Mouse (Mus musculus) bone marrow macrophage, adult 2 months (primary cell): ENCODE data around the gene Rsg1. TPM values are rescaled to one million over a fixed set of nuclear protein-coding genes. Genes with fewer than 3 reads are reported as not detected.

ENCODE experiments used
- H3K27ac ChIP-seq: 2 replicates; pipeline ENCODE4 v1.5.1; 2012; ENCODE audit warnings: low read depth, low read length; ENCODE audit not compliant: insufficient read depth
- H3K4me1 ChIP-seq: 2 replicates; pipeline ENCODE4 v1.6.1; 2012; ENCODE audit warnings: low read length; ENCODE audit not compliant: control insufficient read depth, insufficient read depth
- H3K4me3 ChIP-seq: 2 replicates; pipeline ENCODE4 v1.5.1; 2012; ENCODE audit warnings: mild to moderate bottlenecking, low read length, moderate library complexity; ENCODE audit not compliant: insufficient read depth
- CTCF ChIP-seq: IDR thresholded peaks from 2 replicates; pipeline ENCODE4 v1.5.1; 2012; ENCODE audit warnings: low read depth, mild to moderate bottlenecking, low read length, moderate library complexity
- POLR2A ChIP-seq: IDR thresholded peaks from 2 replicates; pipeline ENCODE4 v1.6.1; 2012; ENCODE audit warnings: mild to moderate bottlenecking, low read depth, low read length, borderline replicate concordance
- polyA plus RNA-seq: library from polyadenylated mRNA; stranded (reverse); fragments of >200 nt; gene quantifications from 2 replicates; pipeline ENCODE4 v1.2.4, GENCODE M21; 2012; ENCODE audit not compliant: missing spikeins, insufficient read depth, insufficient read length

Gene Rsg1
- polyA plus RNA-seq, 1 experiment, result 0.92 TPM

GRCm38 (mm10) chr4:141184426-141184825 is 29.3 kb upstream of the Rsg1 start:
- Histone ChIP-seq H3K4me1 (peaks cover 47% of the 10 kb centered on the region), H3K4me3 (no peak overlapping the region), H3K27ac (no peak overlapping the region)
- TF ChIP-seq POLR2A, result no peak

DNA sequence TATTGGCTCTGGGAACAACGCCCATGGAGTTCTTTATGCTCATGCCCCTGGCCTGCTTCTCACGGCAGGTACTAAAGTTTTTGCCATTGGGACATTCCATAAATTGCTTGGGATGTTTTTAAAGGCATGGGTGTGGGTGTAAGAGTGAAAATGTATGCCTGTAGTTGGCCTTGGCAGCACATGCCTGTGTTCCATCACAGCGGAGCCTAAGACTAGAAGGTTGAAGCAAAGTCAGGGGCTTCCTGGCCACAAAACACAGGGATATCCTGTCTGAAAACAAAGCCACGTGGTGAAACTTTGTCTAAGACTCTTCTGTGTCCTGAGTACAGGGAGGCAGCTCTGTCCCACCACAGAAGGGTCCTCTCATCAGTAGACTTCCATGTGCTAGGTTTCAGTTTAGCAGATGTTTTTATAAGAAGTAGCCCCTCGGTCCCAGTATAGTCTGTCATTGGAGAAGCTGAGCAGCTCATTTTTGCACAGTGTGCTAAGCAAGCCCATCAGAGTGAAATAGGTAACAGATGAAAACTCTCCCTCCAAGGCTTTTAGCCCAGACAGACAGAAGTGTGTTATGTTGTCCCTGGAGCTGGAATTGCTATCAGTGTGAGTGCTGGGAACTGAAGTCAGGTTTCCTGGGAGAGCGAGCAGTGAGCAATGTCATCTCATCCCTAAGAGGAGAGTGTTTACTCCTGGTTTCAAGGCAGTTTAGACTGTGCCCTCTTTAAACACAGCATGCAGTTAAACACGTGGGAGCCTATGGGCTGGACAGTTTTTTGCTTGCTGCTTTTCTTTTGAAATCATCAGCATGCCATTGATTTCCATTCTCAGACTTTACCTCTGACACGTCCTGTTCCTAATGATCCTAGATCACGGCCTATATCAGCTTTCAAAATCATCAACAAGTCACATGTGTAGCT is 26.6 kb upstream of the Rsg1 start:
- TF ChIP-seq CTCF, result no peak
- no peak for TF ChIP-seq POLR2A
- Histone ChIP-seq H3K4me1 (peaks cover 48% of the 10 kb centered on the region), H3K27ac (no peak overlapping the region), H3K4me3 (no peak overlapping the region)

DNA sequence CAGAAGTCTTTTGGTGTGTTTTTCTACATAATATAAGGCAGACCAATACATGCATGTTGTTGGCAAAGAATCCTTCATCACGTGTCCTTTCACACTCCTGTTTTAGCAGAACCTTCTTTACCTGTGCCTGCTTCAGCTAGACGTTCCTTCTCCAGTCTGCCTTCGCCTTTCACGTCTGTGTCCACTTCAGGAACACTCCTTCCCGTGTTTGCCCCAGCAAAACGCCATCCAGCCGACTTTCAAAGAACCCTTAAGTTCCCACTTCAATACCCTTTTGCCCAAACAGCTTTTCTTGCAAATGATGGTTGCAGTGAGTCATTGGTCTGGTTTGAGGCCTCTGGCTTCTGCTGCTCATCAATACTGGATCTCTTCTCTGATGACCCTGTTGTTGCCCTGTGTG is 22.5 kb upstream of the Rsg1 start:
- no peak for TF ChIP-seq CTCF
- TF ChIP-seq POLR2A, result no peak
- no peak overlapping the region for H3K4me3 ChIP-seq
- no peak overlapping the region for H3K27ac ChIP-seq
- peaks cover 16% of the 10 kb centered on the region for H3K4me1 ChIP-seq

DNA sequence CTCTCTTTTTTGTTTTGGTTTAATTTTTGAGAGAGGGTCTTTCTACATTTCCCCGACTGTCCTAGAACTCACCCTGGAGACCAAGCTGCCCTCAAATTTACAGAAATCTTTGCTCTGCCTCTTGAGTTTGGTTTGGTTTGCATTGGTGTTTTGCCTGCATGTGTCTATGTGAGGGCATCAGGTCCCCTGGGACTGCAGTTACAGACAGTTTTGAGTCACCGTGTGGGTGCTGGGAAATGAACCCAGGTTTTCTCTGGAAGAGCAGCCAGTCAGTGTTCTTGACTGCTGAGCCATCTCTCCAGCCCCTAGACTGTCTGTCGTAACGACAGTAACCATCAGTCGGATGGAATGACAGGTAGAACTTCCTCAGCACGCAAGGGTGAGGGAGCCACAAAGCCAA is 19.2 kb upstream of the Rsg1 start:
- Histone ChIP-seq H3K27ac (no peak overlapping the region), H3K4me1 (peaks cover 1% of the 10 kb centered on the region; the same call in 1 of the 2 replicates), H3K4me3 (no peak overlapping the region)

GRCm38 (mm10) chr4:141196981-141197685 is 16.6 kb upstream of the Rsg1 start:
- Histone ChIP-seq H3K4me1 (no peaks in the 10 kb centered on the region), H3K27ac (no peak overlapping the region), H3K4me3 (no peak overlapping the region)
- TF ChIP-seq CTCF (no peak), POLR2A (no peak)

More for the DNA sequence above, 19.2 kb upstream of the Rsg1 start:
- TF ChIP-seq POLR2A (no peak), CTCF (no peak)

DNA sequence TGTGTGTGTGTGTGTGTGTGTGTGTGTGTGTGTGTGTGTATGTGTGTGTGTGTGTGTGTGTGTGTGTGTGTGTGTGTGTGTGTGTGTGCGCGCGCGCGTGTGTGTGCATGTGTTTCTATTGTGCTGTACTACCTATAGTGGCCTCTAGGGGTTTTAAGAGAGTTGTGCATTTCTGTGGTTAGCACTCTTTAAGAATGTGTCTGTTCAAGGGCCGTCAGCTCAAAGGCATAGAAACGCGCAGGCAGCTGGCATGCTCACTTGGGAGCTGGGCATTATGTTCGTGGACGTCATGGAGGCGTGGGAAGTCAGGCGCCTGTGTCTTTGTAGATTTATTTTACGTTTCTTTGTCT is 16.1 kb upstream of the Rsg1 start:
- no peaks in the 10 kb centered on the region for H3K4me1 ChIP-seq
- H3K27ac ChIP-seq, result no peak overlapping the region
- no peak overlapping the region for H3K4me3 ChIP-seq
- TF ChIP-seq POLR2A (no peak), CTCF (no peak)

GRCm38 (mm10) chr4:141200906-141201305 is 12.8 kb upstream of the Rsg1 start:
- Histone ChIP-seq H3K4me1 (no peaks in the 10 kb centered on the region), H3K4me3 (no peak overlapping the region), H3K27ac (no peak overlapping the region)
- TF ChIP-seq CTCF, result no peak
- TF ChIP-seq POLR2A, result no peak

DNA sequence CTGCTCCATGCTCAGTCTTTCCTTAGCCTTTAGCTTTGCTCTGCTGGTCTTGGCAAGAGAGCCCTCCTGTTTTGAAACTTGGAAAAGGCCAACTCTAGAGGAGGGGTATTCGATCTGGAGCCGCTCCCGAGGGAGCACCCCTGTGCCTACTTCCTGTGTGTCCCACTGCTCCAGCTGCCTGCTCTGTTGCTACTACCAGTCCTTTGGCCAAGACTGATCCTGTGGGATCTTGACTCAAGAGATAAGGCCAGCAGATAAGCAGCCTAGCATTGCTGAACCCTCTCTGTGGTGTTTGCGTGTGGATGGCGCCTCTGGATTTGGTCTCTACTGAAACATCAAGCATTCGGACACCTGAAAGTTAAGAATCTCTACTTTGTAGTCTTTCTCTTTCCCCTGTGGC is 11.6 kb upstream of the Rsg1 start:
- TF ChIP-seq POLR2A (no peak), CTCF (no peak)
- H3K4me1 ChIP-seq, result no peaks in the 10 kb centered on the region

GRCm38 (mm10) chr4:141204580-141205061 is 9.1 kb upstream of the Rsg1 start:
- Histone ChIP-seq H3K4me3 (no peak overlapping the region), H3K27ac (no peak overlapping the region), H3K4me1 (no peaks in the 10 kb centered on the region)
- TF ChIP-seq POLR2A (no peak), CTCF (no peak)

More for the DNA sequence above, 11.6 kb upstream of the Rsg1 start:
- Histone ChIP-seq H3K4me3 (no peak overlapping the region), H3K27ac (no peak overlapping the region)

DNA sequence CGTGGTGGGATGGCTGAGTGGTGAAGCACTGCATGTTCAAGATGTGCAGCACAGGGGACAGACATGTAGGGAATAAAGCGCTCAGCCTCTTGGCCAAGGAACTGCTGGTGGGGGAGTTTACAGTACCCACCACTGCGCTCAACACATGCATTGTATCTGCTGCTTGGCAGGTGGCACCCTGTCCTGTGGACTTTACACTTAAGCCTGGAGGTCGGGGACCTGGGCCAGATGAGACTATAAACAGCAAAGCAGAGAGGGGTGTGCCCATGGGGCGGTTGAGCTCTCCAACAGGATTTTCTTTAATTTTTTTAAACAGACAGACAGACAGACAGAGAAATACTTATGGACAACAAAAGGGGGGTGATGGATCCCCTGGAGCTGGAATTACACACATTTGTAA is 6.7 kb upstream of the Rsg1 start:
- no peak for TF ChIP-seq CTCF
- no peak for TF ChIP-seq POLR2A
- no peak overlapping the region for H3K4me3 ChIP-seq
- no peak overlapping the region for H3K27ac ChIP-seq
- H3K4me1 ChIP-seq, result no peaks in the 10 kb centered on the region
